Mouse (Mus musculus): ENCODE measurements around the gene Faim2. TPM values are rescaled to one million over a fixed set of nuclear protein-coding genes. Genes with fewer than 3 reads are reported as not detected.

Faim2 gene
- total RNA-seq (2014; fragmentation: Nextera tagmentation) (not detected in 2 replicates), total RNA-seq (2017) (0.06 and 0.33 TPM in 2 replicates), polyA plus RNA-seq (2012) (not detected in 2 replicates)

GRCm38 (mm10) chr15:99527629-99528353 lies at the start of gene Faim2:
Faim2 (minus strand) TSS chr15:99528165.
- no peaks in the 10 kb centered on the region for H3K9me3 ChIP-seq (replicated peaks)
- H3K4me3 ChIP-seq (ENCODE audit: low read depth, low read length) = no peak within 1 kb of the TSS
- no peak for TF ChIP-seq TAL1 (conservative IDR thresholded peaks at IDR 0.05; ENCODE audit: low read depth, low read length)
- TF ChIP-seq GATA2 (IDR thresholded peaks at IDR 0.05; ENCODE audit: borderline replicate concordance, low read depth, low read length) = no peak
- TF ChIP-seq GATA1 (IDR thresholded peaks at IDR 0.05; ENCODE audit: borderline replicate concordance, low read length) = no peak
- no peak for TF ChIP-seq CTCF (IDR thresholded peaks at IDR 0.05; ENCODE audit: low read depth, low read length)
- no peak for TF ChIP-seq POLR2AphosphoS5 (IDR thresholded peaks at IDR 0.05; ENCODE audit: insufficient replicate concordance, low read depth, low read length)
- no peaks in the 10 kb centered on the region for H3K36me3 ChIP-seq (replicated peaks)
- no peaks in the 10 kb centered on the region for H3K4me1 ChIP-seq (ENCODE audit: insufficient read depth, low read depth, low read length)
- H3K27me3 ChIP-seq (ENCODE audit: insufficient read depth, low read length) = peaks cover 17% of the 10 kb centered on the region
- ATAC-seq (ENCODE audit: extremely low read depth, insufficient number of reproducible peaks, low FRiP score, poor library complexity, severe bottlenecking) = no peak
- DNase-seq (ENCODE audit: low spot score) = no peak

- Histone ChIP-seq H3K27me3 (ENCODE audit: insufficient read depth, low read length) (peaks cover 8% of the 10 kb centered on the region; the same call in 1 of the 2 replicates), H3K4me1 (ENCODE audit: insufficient read depth, low read depth, low read length) (no peaks in the 10 kb centered on the region), H3K36me3 (replicated peaks) (no peaks in the 10 kb centered on the region), H3K9me3 (replicated peaks) (no peaks in the 10 kb centered on the region), H3K4me3 (ENCODE audit: low read depth, low read length) (no peak overlapping the region)
- TF ChIP-seq TAL1 (conservative IDR thresholded peaks at IDR 0.05; ENCODE audit: low read depth, low read length) (no peak), GATA2 (IDR thresholded peaks at IDR 0.05; ENCODE audit: borderline replicate concordance, low read depth, low read length) (no peak), CTCF (IDR thresholded peaks at IDR 0.05; ENCODE audit: low read depth, low read length) (no peak), POLR2AphosphoS5 (IDR thresholded peaks at IDR 0.05; ENCODE audit: insufficient replicate concordance, low read depth, low read length) (no peak), GATA1 (IDR thresholded peaks at IDR 0.05; ENCODE audit: borderline replicate concordance, low read length) (no peak)
- no peak for DNase-seq (ENCODE audit: low spot score)
- no peak for ATAC-seq (ENCODE audit: extremely low read depth, insufficient number of reproducible peaks, low FRiP score, poor library complexity, severe bottlenecking)
Observed at GRCm38 (mm10) chr15:99569123-99569522, 41.2 kb upstream of the Faim2 start.

GRCm38 (mm10) chr15:99568682-99569081 lies 40.7 kb upstream of the Faim2 start:
- Histone ChIP-seq H3K27me3 (ENCODE audit: insufficient read depth, low read length) (peaks cover 8% of the 10 kb centered on the region; the same call in 1 of the 2 replicates), H3K9me3 (replicated peaks) (no peaks in the 10 kb centered on the region), H3K4me3 (ENCODE audit: low read depth, low read length) (no peak overlapping the region), H3K36me3 (replicated peaks) (no peaks in the 10 kb centered on the region), H3K4me1 (ENCODE audit: insufficient read depth, low read depth, low read length) (no peaks in the 10 kb centered on the region)
- ATAC-seq (ENCODE audit: extremely low read depth, insufficient number of reproducible peaks, low FRiP score, poor library complexity, severe bottlenecking) (no peak), DNase-seq (ENCODE audit: low spot score) (no peak)
- no peak for TF ChIP-seq GATA2 (IDR thresholded peaks at IDR 0.05; ENCODE audit: borderline replicate concordance, low read depth, low read length)
- TF ChIP-seq CTCF (IDR thresholded peaks at IDR 0.05; ENCODE audit: low read depth, low read length) = no peak
- no peak for TF ChIP-seq POLR2AphosphoS5 (IDR thresholded peaks at IDR 0.05; ENCODE audit: insufficient replicate concordance, low read depth, low read length)
- no peak for TF ChIP-seq TAL1 (conservative IDR thresholded peaks at IDR 0.05; ENCODE audit: low read depth, low read length)
- no peak for TF ChIP-seq GATA1 (IDR thresholded peaks at IDR 0.05; ENCODE audit: borderline replicate concordance, low read length)

GRCm38 (mm10) chr15:99567371-99567770 lies 39.4 kb upstream of the Faim2 start:
- ATAC-seq (ENCODE audit: extremely low read depth, insufficient number of reproducible peaks, low FRiP score, poor library complexity, severe bottlenecking) (no peak), DNase-seq (ENCODE audit: low spot score) (no peak)
- Histone ChIP-seq H3K4me1 (ENCODE audit: insufficient read depth, low read depth, low read length) (no peaks in the 10 kb centered on the region), H3K36me3 (replicated peaks) (no peaks in the 10 kb centered on the region), H3K9me3 (replicated peaks) (no peaks in the 10 kb centered on the region), H3K4me3 (ENCODE audit: low read depth, low read length) (no peak overlapping the region), H3K27me3 (ENCODE audit: insufficient read depth, low read length) (peaks cover 11% of the 10 kb centered on the region; the same call in 1 of the 2 replicates)
- no peak for TF ChIP-seq CTCF (IDR thresholded peaks at IDR 0.05; ENCODE audit: low read depth, low read length)
- TF ChIP-seq GATA2 (IDR thresholded peaks at IDR 0.05; ENCODE audit: borderline replicate concordance, low read depth, low read length) = no peak
- no peak for TF ChIP-seq GATA1 (IDR thresholded peaks at IDR 0.05; ENCODE audit: borderline replicate concordance, low read length)
- no peak for TF ChIP-seq POLR2AphosphoS5 (IDR thresholded peaks at IDR 0.05; ENCODE audit: insufficient replicate concordance, low read depth, low read length)
- TF ChIP-seq TAL1 (conservative IDR thresholded peaks at IDR 0.05; ENCODE audit: low read depth, low read length) = no peak

- DNase-seq (ENCODE audit: low spot score) (no peak), ATAC-seq (ENCODE audit: extremely low read depth, insufficient number of reproducible peaks, low FRiP score, poor library complexity, severe bottlenecking) (no peak)
- H3K9me3 ChIP-seq (replicated peaks) = no peaks in the 10 kb centered on the region
- H3K4me1 ChIP-seq (ENCODE audit: insufficient read depth, low read depth, low read length) = no peaks in the 10 kb centered on the region
- TF ChIP-seq CTCF (IDR thresholded peaks at IDR 0.05; ENCODE audit: low read depth, low read length) (no peak), GATA2 (IDR thresholded peaks at IDR 0.05; ENCODE audit: borderline replicate concordance, low read depth, low read length) (no peak), POLR2AphosphoS5 (IDR thresholded peaks at IDR 0.05; ENCODE audit: insufficient replicate concordance, low read depth, low read length) (no peak), GATA1 (IDR thresholded peaks at IDR 0.05; ENCODE audit: borderline replicate concordance, low read length) (no peak), TAL1 (conservative IDR thresholded peaks at IDR 0.05; ENCODE audit: low read depth, low read length) (no peak)
- H3K36me3 ChIP-seq (replicated peaks) = no peaks in the 10 kb centered on the region
- no peak overlapping the region for H3K4me3 ChIP-seq (ENCODE audit: low read depth, low read length)
- H3K27me3 ChIP-seq (ENCODE audit: insufficient read depth, low read length) = peaks cover 3% of the 10 kb centered on the region; the same call in 1 of the 2 replicates
Observed at GRCm38 (mm10) chr15:99560246-99560645, 32.3 kb upstream of the Faim2 start.

GRCm38 (mm10) chr15:99558947-99559346 lies 31.0 kb upstream of the Faim2 start:
- Histone ChIP-seq H3K4me1 (ENCODE audit: insufficient read depth, low read depth, low read length) (no peaks in the 10 kb centered on the region), H3K36me3 (replicated peaks) (no peaks in the 10 kb centered on the region), H3K4me3 (ENCODE audit: low read depth, low read length) (no peak overlapping the region), H3K9me3 (replicated peaks) (no peaks in the 10 kb centered on the region), H3K27me3 (ENCODE audit: insufficient read depth, low read length) (peaks cover 3% of the 10 kb centered on the region; the same call in 1 of the 2 replicates)
- no peak for TF ChIP-seq CTCF (IDR thresholded peaks at IDR 0.05; ENCODE audit: low read depth, low read length)
- TF ChIP-seq GATA1 (IDR thresholded peaks at IDR 0.05; ENCODE audit: borderline replicate concordance, low read length) = no peak
- no peak for TF ChIP-seq TAL1 (conservative IDR thresholded peaks at IDR 0.05; ENCODE audit: low read depth, low read length)
- TF ChIP-seq GATA2 (IDR thresholded peaks at IDR 0.05; ENCODE audit: borderline replicate concordance, low read depth, low read length) = no peak
- no peak for TF ChIP-seq POLR2AphosphoS5 (IDR thresholded peaks at IDR 0.05; ENCODE audit: insufficient replicate concordance, low read depth, low read length)
- DNase-seq (ENCODE audit: low spot score) (no peak), ATAC-seq (ENCODE audit: extremely low read depth, insufficient number of reproducible peaks, low FRiP score, poor library complexity, severe bottlenecking) (no peak)
